Mouse (Mus musculus) heart, postnatal 14 days (tissue): ENCODE data around the gene Yipf2. TPM values are rescaled to one million over a fixed set of nuclear protein-coding genes. Genes with fewer than 3 reads are reported as not detected.

Experiments
- microRNA-seq, 2 experiments: library from miRNA; unstranded; fragments of <30 nt; microRNA quantifications; one replicate each; pipeline ENCODE4 v1.2.0; 2021 to 2022
- total RNA-seq, 2 experiments: library from RNA; stranded (reverse); gene quantifications; 2 replicates each; pipeline ENCODE4 v1.2.3; 2021

Yipf2 gene
- total RNA-seq, 2 experiments from 2014 or later = 6.6 to 7.0 TPM

Small RNA genes lying within 50 kb of the gene (microRNA-seq; reads per million reads assigned to microRNA genes)
- 0 reads per million in 2 experiments for gene Mir1946b

Other genes starting within 250 kb of the Yipf2 start
- gene Ilf3, start 225.0 kb downstream of the Yipf2 start, total RNA-seq = 10 to 100 TPM; 30.6 to 31.3 TPM
- 10 to 100 TPM in 1 of 2 experiments, 1 to 10 TPM in 1; 8.5 to 11.2 TPM for gene Qtrt1, start 181.0 kb downstream of the Yipf2 start, total RNA-seq
- gene Dnm2, start 167.9 kb downstream of the Yipf2 start, total RNA-seq = 10 to 100 TPM; 78.3 to 81.6 TPM
- 10 to 100 TPM; 40.7 to 44.5 TPM for gene Tmed1, start 82.6 kb downstream of the Yipf2 start, total RNA-seq
- gene AB124611, start 66.7 kb downstream of the Yipf2 start, total RNA-seq = 1 to 10 TPM; 2.1 TPM
- 10 to 100 TPM; 50.3 to 54.2 TPM for gene Carm1, start 45.9 kb downstream of the Yipf2 start, total RNA-seq
- gene Timm29, start 106 bp downstream of the Yipf2 start, total RNA-seq = 10 to 100 TPM; 49.4 to 50.7 TPM
- 10 to 100 TPM; 46.5 to 51.6 TPM for gene Smarca4, start 23.3 kb upstream of the Yipf2 start, total RNA-seq
- 1 to 10 TPM; 3.4 to 3.8 TPM for gene Ldlr, start 130.7 kb upstream of the Yipf2 start, total RNA-seq
- gene Spc24, start 167.5 kb upstream of the Yipf2 start, total RNA-seq = 1 to 10 TPM; 4.7 to 6.5 TPM
- gene Kank2, start 205.9 kb upstream of the Yipf2 start, total RNA-seq = 10 to 100 TPM; 52.6 to 53.3 TPM
- not detected for gene Angptl8, start 242.7 kb upstream of the Yipf2 start, total RNA-seq